Mouse (Mus musculus) erythroblast, adult 5-6 weeks (primary cell): ENCODE measurements around the gene Trir. TPM values are rescaled to one million over a fixed set of nuclear protein-coding genes. Genes with fewer than 3 reads are reported as not detected.

Experiments used
- ATAC-seq: replicated peaks from 2 replicates; pipeline ENCODE4 v1.8.0; 2016; ENCODE audit warnings: moderate number of reproducible peaks, mild to moderate bottlenecking, moderate TSS enrichment, inconsistent platforms; ENCODE audit not compliant: poor library complexity, low FRiP score, severe bottlenecking
- total RNA-seq, 2 experiments: library from RNA; stranded (forward) in 1 of 2; stranded (reverse) in 1 of 2; fragments of 150-400 nt in 1 of 2; fragments of 200-764, 138-1000 nt in 1 of 2; gene quantifications; 2 replicates each; pipeline versions ENCODE4 v1.2.3 to v1.2.4; 2015 to 2017; ENCODE audit warnings: low replicate concordance in 2 of 2

The Trir gene
- total RNA-seq, 2 experiments from 2014 or later, result 32.1 to 103 TPM

- ATAC-seq, result no peak
These were observed 8.1 kb downstream of the Trir start for GRCm38 (mm10) chr8:85034764-85035163.

- ATAC-seq, result no peak
These were observed 8.6 kb downstream of the Trir start for GRCm38 (mm10) chr8:85035165-85035727.

- no peak for ATAC-seq
These were observed 9.2 kb downstream of the Trir start for GRCm38 (mm10) chr8:85035728-85036310.

- peak; percentile 22 for ATAC-seq
These were observed 9.7 kb downstream of the Trir start for GRCm38 (mm10) chr8:85036381-85036717.

GRCm38 (mm10) chr8:85036718-85037365 lies 10.2 kb downstream of the Trir start, which contains the start of gene Tnpo2:
TSS of gene Tnpo2 (plus strand) at chr8:85036915.
- ATAC-seq, result peak; percentile 88

- 0 out of 2 replicates have a peak, but pooled peaks have one; percentile 7 for ATAC-seq
These were observed 10.7 kb downstream of the Trir start for GRCm38 (mm10) chr8:85037366-85037680.

- peak; percentile 36 for ATAC-seq
These were observed 11.3 kb downstream of the Trir start for GRCm38 (mm10) chr8:85037681-85038531.

GRCm38 (mm10) chr8:85043619-85044018 lies 17.0 kb downstream of the Trir start:
- ATAC-seq, result no peak

GRCm38 (mm10) chr8:85057367-85057766 lies 30.7 kb downstream of the Trir start:
- ATAC-seq, result no peak

GRCm38 (mm10) chr8:85059879-85060616 lies 33.4 kb downstream of the Trir start, which contains the start of gene Fbxw9:
TSS of gene Fbxw9 (plus strand) at chr8:85060055.
- peak; percentile 90 for ATAC-seq

GRCm38 (mm10) chr8:85062603-85063002 lies 36.0 kb downstream of the Trir start:
- no peak for ATAC-seq

GRCm38 (mm10) chr8:85065213-85065612 lies 38.6 kb downstream of the Trir start:
- ATAC-seq, result no peak

- no peak for ATAC-seq
These were observed 40.5 kb downstream of the Trir start for GRCm38 (mm10) chr8:85067155-85067554.

- no peak for ATAC-seq
These were observed 41.4 kb downstream of the Trir start, which contains the start of gene Gm5741 for GRCm38 (mm10) chr8:85067982-85068381. TSS of gene Gm5741 (minus strand) at chr8:85067982.

- no peak for ATAC-seq
These were observed 44.4 kb downstream of the Trir start for GRCm38 (mm10) chr8:85071041-85071440.

- peak; percentile 81 for ATAC-seq
These were observed 45.1 kb downstream of the Trir start, which contains the start of gene Dhps for GRCm38 (mm10) chr8:85071514-85072281. TSS of gene Dhps (plus strand) at chr8:85071757.

- ATAC-seq, result no peak
These were observed 45.8 kb downstream of the Trir start for GRCm38 (mm10) chr8:85072364-85072929.

- no peak for ATAC-seq
These were observed 46.5 kb downstream of the Trir start for GRCm38 (mm10) chr8:85073041-85073612.
